Mouse (Mus musculus): ENCODE results near the gene Odc1. TPM values are rescaled to one million over a fixed set of nuclear protein-coding genes. Genes with fewer than 3 reads are reported as not detected.
A peak's percentile ranks its signal among the peaks of the same experiment; 100 is the strongest.
"Not testable (repeated sequence)": the region's sequence is repeated elsewhere in the genome, so short reads cannot be mapped to it uniquely, and the experiment has no call there.

Gene Odc1
- polyA plus RNA-seq, 1 experiment from 2014 or later = 170 TPM

- Histone ChIP-seq H3K27me3 (no peaks in the 10 kb centered on the region), H3K36me3 (no peaks in the 10 kb centered on the region), H3K27ac (replicated peaks) (no peak overlapping the region), H3K9ac (no peak overlapping the region), H3K9me3 (replicated peaks) (no peaks in the 10 kb centered on the region), H3K4me2 (replicated peaks) (no peak overlapping the region), H3K4me3 (replicated peaks) (no peak overlapping the region), H3K4me1 (no peaks in the 10 kb centered on the region)
- no peak for ATAC-seq (ENCODE audit: insufficient number of reproducible peaks, low FRiP score, low TSS enrichment, low read depth)
- WGBS = 78% methylated on average over 6 of the region's 6 CpGs
Observed at GRCm38 (mm10) chr12:17529726-17530125, 14.9 kb upstream of the Odc1 start.

- WGBS = 64% methylated on average over 4 of the region's 4 CpGs
- ATAC-seq (ENCODE audit: insufficient number of reproducible peaks, low FRiP score, low TSS enrichment, low read depth) = no peak
- no peaks in the 10 kb centered on the region for H3K27me3 ChIP-seq
- no peak overlapping the region for H3K4me2 ChIP-seq (replicated peaks)
- H3K27ac ChIP-seq (replicated peaks) = no peak overlapping the region
- no peaks in the 10 kb centered on the region for H3K36me3 ChIP-seq
- H3K4me1 ChIP-seq = no peaks in the 10 kb centered on the region
- no peak overlapping the region for H3K9ac ChIP-seq
- no peak overlapping the region for H3K4me3 ChIP-seq (replicated peaks)
- H3K9me3 ChIP-seq (replicated peaks) = no peaks in the 10 kb centered on the region
Observed at GRCm38 (mm10) chr12:17530825-17531224, 13.8 kb upstream of the Odc1 start.

- no peak overlapping the region for H3K4me3 ChIP-seq (replicated peaks)
- H3K4me1 ChIP-seq = no peaks in the 10 kb centered on the region
- no peaks in the 10 kb centered on the region for H3K9me3 ChIP-seq (replicated peaks)
- H3K36me3 ChIP-seq = no peaks in the 10 kb centered on the region
- WGBS = 85% methylated on average over 3 of the region's 3 CpGs
- no peak overlapping the region for H3K9ac ChIP-seq
- H3K27ac ChIP-seq (replicated peaks) = no peak overlapping the region
- ATAC-seq (ENCODE audit: insufficient number of reproducible peaks, low FRiP score, low TSS enrichment, low read depth) = no peak
- no peak overlapping the region for H3K4me2 ChIP-seq (replicated peaks)
- no peaks in the 10 kb centered on the region for H3K27me3 ChIP-seq
Observed at GRCm38 (mm10) chr12:17536222-17536621, 8.4 kb upstream of the Odc1 start.

GRCm38 (mm10) chr12:17537147-17537546 is 7.4 kb upstream of the Odc1 start:
- WGBS = 83% methylated on average over 3 of the region's 3 CpGs
- no peak overlapping the region for H3K4me2 ChIP-seq (replicated peaks)
- H3K9me3 ChIP-seq (replicated peaks) = no peaks in the 10 kb centered on the region
- H3K4me1 ChIP-seq = no peaks in the 10 kb centered on the region
- ATAC-seq (ENCODE audit: insufficient number of reproducible peaks, low FRiP score, low TSS enrichment, low read depth) = no peak
- H3K4me3 ChIP-seq (replicated peaks) = no peak overlapping the region
- no peak overlapping the region for H3K27ac ChIP-seq (replicated peaks)
- H3K27me3 ChIP-seq = no peaks in the 10 kb centered on the region
- no peak overlapping the region for H3K9ac ChIP-seq
- H3K36me3 ChIP-seq = no peaks in the 10 kb centered on the region

GRCm38 (mm10) chr12:17538087-17538486 is 6.5 kb upstream of the Odc1 start:
- ATAC-seq (ENCODE audit: insufficient number of reproducible peaks, low FRiP score, low TSS enrichment, low read depth) = no peak
- 80% methylated on average over 3 of the region's 3 CpGs for WGBS
- Histone ChIP-seq H3K27me3 (no peaks in the 10 kb centered on the region), H3K4me3 (replicated peaks) (no peak overlapping the region), H3K27ac (replicated peaks) (no peak overlapping the region), H3K9ac (no peak overlapping the region), H3K36me3 (no peaks in the 10 kb centered on the region), H3K4me1 (no peaks in the 10 kb centered on the region), H3K4me2 (replicated peaks) (no peak overlapping the region), H3K9me3 (replicated peaks) (no peaks in the 10 kb centered on the region)

- 51% methylated on average over 6 of the region's 6 CpGs for WGBS
- no peaks in the 10 kb centered on the region for H3K4me1 ChIP-seq
- no peak overlapping the region for H3K9ac ChIP-seq
Observed at GRCm38 (mm10) chr12:17539041-17539440, 5.6 kb upstream of the Odc1 start.

GRCm38 (mm10) chr12:17540040-17540552 is 4.5 kb upstream of the Odc1 start:
- H3K9me3 ChIP-seq (replicated peaks) = no peaks in the 10 kb centered on the region
- H3K27me3 ChIP-seq = no peaks in the 10 kb centered on the region
- H3K4me3 ChIP-seq (replicated peaks) = no peak overlapping the region
- H3K9ac ChIP-seq = no peak overlapping the region
- H3K27ac ChIP-seq (replicated peaks) = no peak overlapping the region
- no peak overlapping the region for H3K4me2 ChIP-seq (replicated peaks)
- WGBS = 71% methylated on average over 6 of the region's 6 CpGs
- ATAC-seq (ENCODE audit: insufficient number of reproducible peaks, low FRiP score, low TSS enrichment, low read depth) = no peak
- no peaks in the 10 kb centered on the region for H3K4me1 ChIP-seq
- H3K36me3 ChIP-seq = no peaks in the 10 kb centered on the region

More at GRCm38 (mm10) chr12:17539041-17539440, 5.6 kb upstream of the Odc1 start:
- H3K4me2 ChIP-seq (replicated peaks) = no peak overlapping the region
- H3K4me3 ChIP-seq (replicated peaks) = no peak overlapping the region
- no peaks in the 10 kb centered on the region for H3K9me3 ChIP-seq (replicated peaks)
- no peaks in the 10 kb centered on the region for H3K27me3 ChIP-seq
- ATAC-seq (ENCODE audit: insufficient number of reproducible peaks, low FRiP score, low TSS enrichment, low read depth) = no peak
- no peaks in the 10 kb centered on the region for H3K36me3 ChIP-seq
- H3K27ac ChIP-seq (replicated peaks) = no peak overlapping the region

- peak overlapping the region; percentile 57 for H3K9ac ChIP-seq
- H3K4me2 ChIP-seq (replicated peaks) = peak overlapping the region; percentile 66
- peaks cover 8% of the 10 kb centered on the region; the same call in 1 of the 2 replicates for H3K4me1 ChIP-seq
- under 1% methylated on average over 40 of the region's 40 CpGs for WGBS
- ATAC-seq (ENCODE audit: insufficient number of reproducible peaks, low FRiP score, low TSS enrichment, low read depth) = peak; percentile 44
- peaks cover 28% of the 10 kb centered on the region for H3K36me3 ChIP-seq
- H3K27me3 ChIP-seq = no peaks in the 10 kb centered on the region
- peak overlapping the region; percentile 86 for H3K27ac ChIP-seq (replicated peaks)
- H3K9me3 ChIP-seq (replicated peaks) = no peaks in the 10 kb centered on the region
- peak overlapping the region; percentile 81 for H3K4me3 ChIP-seq (replicated peaks)
Observed at GRCm38 (mm10) chr12:17545107-17545571, 545 bp downstream of the Odc1 start.

GRCm38 (mm10) chr12:17545884-17546283 is 1.3 kb downstream of the Odc1 start:
- H3K9me3 ChIP-seq (replicated peaks) = no peaks in the 10 kb centered on the region
- no peak for ATAC-seq (ENCODE audit: insufficient number of reproducible peaks, low FRiP score, low TSS enrichment, low read depth)
- peaks cover 28% of the 10 kb centered on the region for H3K36me3 ChIP-seq
- H3K27ac ChIP-seq (replicated peaks) = no peak overlapping the region; the same call in 1 of the 2 replicates
- H3K4me2 ChIP-seq (replicated peaks) = peak overlapping the region; percentile 66
- 4% methylated on average over 8 of the region's 8 CpGs for WGBS
- peaks cover 8% of the 10 kb centered on the region; the same call in 1 of the 2 replicates for H3K4me1 ChIP-seq
- H3K4me3 ChIP-seq (replicated peaks) = peak overlapping the region; percentile 81
- no peak overlapping the region for H3K9ac ChIP-seq
- no peaks in the 10 kb centered on the region for H3K27me3 ChIP-seq

GRCm38 (mm10) chr12:17547552-17547951 is 3.0 kb downstream of the Odc1 start:
- 92% methylated on average over 9 of the region's 9 CpGs for WGBS
- not testable (repeated sequence) for H3K27ac ChIP-seq (replicated peaks); H3K4me1 ChIP-seq; H3K9ac ChIP-seq; H3K27me3 ChIP-seq; H3K4me2 ChIP-seq (replicated peaks); ATAC-seq (ENCODE audit: insufficient number of reproducible peaks, low FRiP score, low TSS enrichment, low read depth); H3K9me3 ChIP-seq (replicated peaks); H3K4me3 ChIP-seq (replicated peaks)
- H3K36me3 ChIP-seq = peaks cover 37% of the 10 kb centered on the region

GRCm38 (mm10) chr12:17548505-17548904 is 3.9 kb downstream of the Odc1 start:
- ATAC-seq (ENCODE audit: insufficient number of reproducible peaks, low FRiP score, low TSS enrichment, low read depth) = no peak
- H3K36me3 ChIP-seq = peaks cover 37% of the 10 kb centered on the region

GRCm38 (mm10) chr12:17549421-17549820 is 4.8 kb downstream of the Odc1 start:
- H3K4me3 ChIP-seq (replicated peaks); H3K27me3 ChIP-seq; H3K9me3 ChIP-seq (replicated peaks); H3K27ac ChIP-seq (replicated peaks); ATAC-seq (ENCODE audit: insufficient number of reproducible peaks, low FRiP score, low TSS enrichment, low read depth); H3K4me2 ChIP-seq (replicated peaks); H3K9ac ChIP-seq: not testable (repeated sequence)
- WGBS = 69% methylated on average over 5 of the region's 5 CpGs
- Histone ChIP-seq H3K36me3 (peaks cover 37% of the 10 kb centered on the region), H3K4me1 (peaks cover 11% of the 10 kb centered on the region)

More at GRCm38 (mm10) chr12:17548505-17548904, 3.9 kb downstream of the Odc1 start:
- Histone ChIP-seq H3K27ac (replicated peaks) (no peak overlapping the region), H3K4me3 (replicated peaks) (no peak overlapping the region), H3K4me1 (peaks cover 8% of the 10 kb centered on the region; the same call in 1 of the 2 replicates), H3K9me3 (replicated peaks) (no peaks in the 10 kb centered on the region), H3K4me2 (replicated peaks) (no peak overlapping the region), H3K9ac (no peak overlapping the region), H3K27me3 (no peaks in the 10 kb centered on the region)
- 61% methylated on average over 5 of the region's 5 CpGs for WGBS

All from embryonic facial prominence, embryonic 15.5 days (tissue).